Mouse (Mus musculus): ENCODE results near the gene Mad2l1.

The Mad2l1 gene

DNA sequence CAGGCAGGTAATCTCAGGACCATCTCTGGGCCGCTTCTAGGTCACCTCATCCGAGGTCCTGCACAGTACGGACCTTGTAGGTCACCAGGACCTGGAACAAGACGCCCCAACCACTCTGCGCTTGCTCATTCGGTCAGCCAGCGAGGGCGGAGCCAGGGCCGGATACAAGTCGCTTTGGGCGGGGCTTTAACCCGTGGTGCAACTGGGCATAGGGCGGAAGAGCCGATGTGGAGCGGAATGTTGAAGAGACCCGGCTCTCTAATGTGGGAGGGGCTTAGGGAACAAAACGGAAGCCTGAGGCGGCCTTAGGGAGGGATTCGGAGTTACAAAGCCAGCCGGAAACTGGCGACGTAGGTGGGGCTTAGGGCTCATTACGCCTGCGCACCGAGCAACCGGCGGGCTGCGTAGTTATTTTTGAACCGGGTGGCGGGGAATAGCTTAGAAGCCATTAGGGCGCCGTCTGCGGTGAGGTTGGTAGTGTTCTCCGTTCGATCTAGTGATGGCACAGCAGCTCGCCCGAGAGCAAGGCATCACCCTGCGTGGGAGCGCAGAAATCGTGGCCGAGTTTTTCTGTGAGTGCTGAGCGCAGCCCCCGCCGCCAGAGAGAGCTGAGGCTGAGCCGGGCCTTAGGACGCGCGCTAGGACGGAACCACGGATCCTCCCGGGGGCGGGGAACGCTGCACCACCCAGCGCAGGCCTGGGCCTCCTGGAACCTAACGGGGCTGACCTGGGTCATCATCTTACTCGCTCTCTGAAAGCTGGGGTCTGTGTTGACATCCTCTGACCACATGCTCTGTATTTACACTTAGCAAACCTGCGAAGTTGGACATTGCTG lies at the start of gene Mad2l1:
TSS of gene Mad2l1 (plus strand) at position 363 of the 835 bp plus-strand sequence.
- DNase-seq (ENCODE audit: low read depth), result peak; percentile 98

GRCm38 (mm10) chr6:66493685-66494084 lies 41.5 kb upstream of the Mad2l1 start:
- DNase-seq (ENCODE audit: low read depth), result no peak

DNA sequence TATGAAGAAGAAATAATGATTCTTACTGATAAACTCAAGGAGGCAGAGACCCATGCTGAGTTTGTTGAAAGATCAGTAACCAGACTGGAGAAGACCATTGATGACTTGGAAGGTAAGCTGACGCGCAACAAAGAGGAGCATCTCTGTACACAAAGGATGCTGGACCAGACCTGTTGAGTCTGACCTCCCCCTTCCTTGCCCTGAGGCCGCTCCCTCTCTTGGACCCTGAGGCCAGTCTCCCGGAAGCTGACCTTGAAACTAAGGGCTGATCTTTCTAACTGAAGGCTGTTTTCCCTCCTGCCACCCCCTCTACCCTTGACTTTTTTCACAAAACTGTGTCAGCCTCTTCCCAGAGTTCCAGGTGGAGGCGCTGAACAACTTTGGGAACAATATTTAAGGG lies 18.8 kb upstream of the Mad2l1 start:
- no peak for DNase-seq (ENCODE audit: low read depth)

GRCm38 (mm10) chr6:66528386-66528785 lies 6.8 kb upstream of the Mad2l1 start:
- no peak for DNase-seq (ENCODE audit: low read depth)

DNA sequence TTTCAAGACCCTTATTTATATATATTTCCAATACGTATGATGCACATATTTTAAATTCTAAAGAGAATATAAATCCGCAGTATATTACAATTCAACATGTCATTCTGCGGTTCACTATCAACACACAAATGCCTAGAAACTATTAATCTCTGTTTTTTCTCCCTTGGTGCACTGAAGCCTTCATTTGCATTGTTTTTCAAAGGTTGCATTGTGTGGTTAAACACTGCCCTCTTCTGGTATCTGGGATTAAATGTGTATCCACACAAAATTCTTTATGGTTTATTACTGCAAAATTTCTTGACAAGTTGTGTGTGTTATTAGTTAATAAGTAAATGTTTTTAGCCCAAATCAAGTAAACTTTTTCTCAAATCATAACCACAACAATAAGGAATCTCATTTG lies 1.9 kb upstream of the Mad2l1 start:
- DNase-seq (ENCODE audit: low read depth), result peak; percentile 61

DNA sequence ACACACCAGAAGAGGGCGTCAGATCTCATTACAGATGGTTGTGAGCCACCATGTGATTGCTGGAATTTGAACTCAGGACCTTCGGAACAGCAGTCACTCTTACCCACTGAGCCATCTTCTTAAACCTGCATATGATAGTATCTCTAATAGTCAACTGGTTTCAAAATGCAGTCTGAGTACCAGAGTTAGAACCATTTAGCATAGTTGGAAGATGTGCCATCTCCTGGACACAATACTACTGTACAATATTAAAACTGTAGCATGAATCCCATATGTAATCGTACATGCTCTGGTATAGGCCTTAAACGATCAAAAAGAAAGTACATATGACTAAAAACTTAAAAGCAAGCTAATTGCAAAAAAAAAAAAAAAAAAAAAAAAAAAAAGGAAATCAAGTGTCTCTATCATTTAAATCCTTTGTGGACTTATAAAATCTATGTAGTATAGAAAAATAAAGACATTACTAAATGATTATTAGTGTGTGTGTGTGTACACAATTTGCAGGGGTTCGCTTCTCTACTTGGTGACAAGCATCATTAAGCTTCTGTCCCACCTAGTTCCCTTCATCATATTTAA lies 736 bp upstream of the Mad2l1 start:
- no peak for DNase-seq (ENCODE audit: low read depth)

GRCm38 (mm10) chr6:66535966-66536365 lies 776 bp downstream of the Mad2l1 start:
- no peak for DNase-seq (ENCODE audit: low read depth)

DNA sequence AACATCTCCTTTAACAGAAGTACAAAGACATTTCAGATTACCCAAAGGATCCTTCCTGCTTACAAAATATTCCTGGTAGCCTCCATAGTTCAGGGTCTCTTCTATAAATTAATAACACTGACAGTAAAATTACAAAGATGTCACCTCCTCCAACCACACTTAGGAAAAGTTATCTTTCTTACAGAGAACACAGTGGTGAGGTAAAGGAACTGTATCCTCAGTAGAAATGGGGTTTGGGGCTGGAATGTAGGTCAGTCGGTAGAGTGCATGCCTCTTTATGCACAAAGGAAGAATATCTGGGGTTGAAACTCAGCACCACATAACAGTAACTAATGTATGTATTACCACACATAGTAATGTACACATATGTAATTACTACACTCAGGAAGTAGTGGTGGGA lies 24.8 kb downstream of the Mad2l1 start, which contains the start of gene Vmn1r32:
TSS of gene Vmn1r32 (minus strand) at position 101 of the 400 bp plus-strand sequence.
- no peak for DNase-seq (ENCODE audit: low read depth)

DNA sequence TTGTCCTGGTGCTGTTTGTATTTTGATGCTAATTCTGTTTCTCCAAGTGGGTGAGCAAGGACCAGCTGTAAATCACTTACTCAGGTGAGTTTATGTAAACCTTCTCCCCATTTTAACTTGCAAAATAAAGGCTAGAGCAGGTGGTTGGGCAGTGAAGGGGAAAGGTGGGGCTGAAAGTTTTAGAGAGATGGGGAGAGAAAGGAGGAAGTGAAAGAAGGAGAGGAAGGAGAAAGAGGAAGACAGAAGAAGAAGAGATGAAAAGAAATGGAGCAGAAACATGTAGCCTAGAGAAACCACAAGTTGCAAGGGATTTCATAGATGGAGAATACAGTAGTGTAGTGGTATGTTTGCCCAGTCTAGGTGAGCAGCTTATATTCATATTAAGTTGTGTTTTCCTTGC lies 60.6 kb downstream of the Mad2l1 start:
- no peak for DNase-seq (ENCODE audit: low read depth)

All from c-Kit-positive CD71-negative TER-119-negative erythroid progenitor cells, embryonic 14.5 days (primary cell).